21 mouse cellular contexts compared by ENCODE assay signal in the genomic region with DNA sequence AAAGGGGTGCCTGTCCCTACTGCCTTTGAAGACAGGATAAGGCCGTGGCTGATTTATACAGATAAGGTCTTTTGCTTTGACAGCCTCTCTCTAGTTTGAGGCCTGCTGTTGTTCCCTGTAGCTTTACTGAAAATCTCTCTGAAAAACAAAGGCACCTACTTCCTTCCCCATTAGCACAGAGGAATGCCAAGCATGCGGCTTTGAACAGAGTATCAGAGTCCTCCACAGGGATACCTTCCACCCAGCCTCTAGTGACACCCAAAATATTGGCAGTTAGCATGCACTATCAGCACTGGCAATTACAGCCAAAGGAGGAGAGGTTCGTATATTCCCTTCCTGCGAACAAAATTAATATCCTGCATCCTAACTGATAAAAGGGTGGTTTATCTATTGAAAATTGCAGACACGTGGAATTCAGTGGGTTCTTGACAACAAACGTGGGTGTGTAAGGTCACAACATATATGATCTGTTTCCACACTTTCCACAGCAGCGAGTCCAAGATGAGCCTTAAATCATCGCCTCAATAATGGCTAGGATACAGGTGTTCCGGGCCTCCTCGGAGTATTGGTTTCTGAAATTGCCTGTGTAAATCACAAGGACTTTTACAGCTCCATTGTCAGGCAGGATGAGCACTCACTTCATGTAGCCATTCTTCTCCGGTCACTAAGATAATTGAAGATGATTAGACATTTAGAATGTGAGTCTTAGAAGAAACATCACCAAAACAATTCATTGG.
A peak's percentile ranks its signal among the peaks of the same experiment; 100 is the strongest.
DNase-seq lines count a peak whose midpoint lies in the region; ATAC-seq and TF ChIP-seq lines count a peak whose summit lies in the region.
"Had no signal": no experiment of that assay in that cellular context is flagged by ENCODE, and none has a peak within 500 bp of the region (broad histone marks: within the 10 kb centered on the region; RNA-seq: fewer than 3 reads in every experiment).

No protein-coding gene starts in this region.

- 47% methylated on average over 11 of the region's 11 CpGs for WGBS in heart, embryonic 13.5 days
- 55% methylated on average over 11 of the region's 11 CpGs for WGBS in lung, embryonic 16.5 days
- 55% methylated on average over 11 of the region's 11 CpGs for whole genome bisulfite sequencing in lung, postnatal 0 days
- WGBS in neural tube, embryonic 15.5 days: 24% methylated on average over 11 of the region's 11 CpGs

- no peak for TF ChIP-seq CTCF in lung, postnatal 0 days (IDR thresholded peaks at IDR 0.05)

- no peaks in the 10 kb centered on the region for H3K9me3 ChIP-seq in heart, embryonic 13.5 days
- no peaks in the 10 kb centered on the region for H3K9me3 ChIP-seq in lung, embryonic 16.5 days (ENCODE audit: control insufficient read depth, low read length)
- no peaks in the 10 kb centered on the region for H3K9me3 ChIP-seq in lung, postnatal 0 days (ENCODE audit: low read length)
- H3K9me3 ChIP-seq in neural tube, embryonic 15.5 days (replicated peaks): no peaks in the 10 kb centered on the region
- H3K9me3 ChIP-seq: forebrain, embryonic 13.5 days; hindbrain, embryonic 10.5 days; kidney, embryonic 15.5 days; limb, embryonic 15.5 days had no signal

- H3K27ac ChIP-seq in heart, embryonic 13.5 days (replicated peaks): peak overlapping the region; percentile 76
- H3K27ac ChIP-seq in lung, embryonic 16.5 days (ENCODE audit: low read length): 0 out of 2 replicates have a peak overlapping the region, but pooled peaks have one; percentile 25
- H3K27ac ChIP-seq in lung, postnatal 0 days (ENCODE audit: low read length): no peak overlapping the region
- H3K27ac ChIP-seq in neural tube, embryonic 15.5 days (replicated peaks): 0 out of 2 replicates have a peak overlapping the region, but pooled peaks have one; percentile 28
- H3K27ac ChIP-seq: forebrain, embryonic 13.5 days; hindbrain, embryonic 10.5 days; kidney, embryonic 15.5 days; limb, embryonic 15.5 days; macrophage; stomach, postnatal 0 days had no signal

- no peak overlapping the region for H3K9ac ChIP-seq in heart, embryonic 13.5 days
- H3K9ac ChIP-seq in lung, embryonic 16.5 days (ENCODE audit: low read length): no peak overlapping the region
- H3K9ac ChIP-seq in lung, postnatal 0 days (replicated peaks; ENCODE audit: low read depth): no peak overlapping the region
- no peak overlapping the region for H3K9ac ChIP-seq in neural tube, embryonic 15.5 days (replicated peaks)
- H3K9ac ChIP-seq: forebrain, embryonic 13.5 days; kidney, embryonic 15.5 days; limb, embryonic 15.5 days; liver, postnatal 0 days had no signal

- no peak for ATAC-seq in heart, embryonic 13.5 days (ENCODE audit: extremely low read depth, insufficient number of reproducible peaks, low FRiP score, low TSS enrichment)
- ATAC-seq in lung, embryonic 16.5 days (ENCODE audit: low read depth): no peak
- ATAC-seq in lung, postnatal 0 days: no peak
- ATAC-seq in hematopoietic stem cell, adult 5-6 weeks (replicated peaks in 1 of 2; ENCODE audit: insufficient read depth in 1 of 2, low FRiP score in 2 of 2, low TSS enrichment in 1 of 2, low read depth in 1 of 2, poor library complexity in 2 of 2, severe bottlenecking in 2 of 2): peak; percentile 37; a peak in 3 of 4 replicates
- ATAC-seq in neural tube, embryonic 15.5 days (ENCODE audit: low FRiP score): peak; percentile 45
- ATAC-seq: forebrain, embryonic 13.5 days; inflammation-experienced regulatory T-cells, adult 6 months; liver, postnatal 0 days had no signal

- no peak for TF ChIP-seq EP300 in lung, postnatal 0 days (IDR thresholded peaks at IDR 0.05)

- no peak overlapping the region for H3K4me3 ChIP-seq in heart, embryonic 13.5 days
- no peak overlapping the region for H3K4me3 ChIP-seq in lung, embryonic 16.5 days (ENCODE audit: low read length)
- no peak overlapping the region for H3K4me3 ChIP-seq in lung, postnatal 0 days (ENCODE audit: low read depth, low read length)
- H3K4me3 ChIP-seq in neural tube, embryonic 15.5 days (replicated peaks): no peak overlapping the region
- H3K4me3 ChIP-seq: forebrain, embryonic 13.5 days; hindbrain, embryonic 10.5 days; kidney, embryonic 15.5 days; limb, embryonic 15.5 days; myocyte had no signal

- intact Hi-C loops in heart, postnatal 25 days (cut with DNase I): no loop called here

- no peak overlapping the region for H3K4me2 ChIP-seq in heart, embryonic 13.5 days
- no peak overlapping the region for H3K4me2 ChIP-seq in lung, embryonic 16.5 days (ENCODE audit: low read depth, low read length)
- H3K4me2 ChIP-seq in lung, postnatal 0 days (replicated peaks; ENCODE audit: low read depth, low read length): no peak overlapping the region
- no peak overlapping the region for H3K4me2 ChIP-seq in neural tube, embryonic 15.5 days
- H3K4me2 ChIP-seq: forebrain, embryonic 13.5 days; kidney, embryonic 15.5 days; limb, embryonic 15.5 days had no signal

- peaks cover 43% of the 10 kb centered on the region for H3K4me1 ChIP-seq in heart, embryonic 13.5 days
- H3K4me1 ChIP-seq in lung, embryonic 16.5 days (replicated peaks; ENCODE audit: control insufficient read depth, insufficient read depth, low read length): peaks cover 18% of the 10 kb centered on the region
- H3K4me1 ChIP-seq in lung, postnatal 0 days (ENCODE audit: insufficient read depth, low read depth, low read length): no peaks in the 10 kb centered on the region; the same call in 1 of the 2 replicates
- peaks cover 23% of the 10 kb centered on the region for H3K4me1 ChIP-seq in neural tube, embryonic 15.5 days

- H3K27me3 ChIP-seq in heart, embryonic 13.5 days (replicated peaks): no peaks in the 10 kb centered on the region
- H3K27me3 ChIP-seq in lung, embryonic 16.5 days (ENCODE audit: control insufficient read depth, insufficient read depth, low read depth, low read length): no peaks in the 10 kb centered on the region
- H3K27me3 ChIP-seq in lung, postnatal 0 days (replicated peaks; ENCODE audit: insufficient read depth, low read length): no peaks in the 10 kb centered on the region
- H3K27me3 ChIP-seq in neural tube, embryonic 15.5 days (replicated peaks): no peaks in the 10 kb centered on the region
- H3K27me3 ChIP-seq: forebrain, embryonic 13.5 days; kidney, embryonic 15.5 days; limb, embryonic 15.5 days; Patski had no signal

- DNase-seq in heart, postnatal 25 days (ENCODE audit: low spot score): no peak
- DNase-seq in lung, postnatal 0 days (ENCODE audit: low spot score): no peak
- DNase-seq in frontal cortex, adult 2 months (ENCODE audit: extremely low spot score in 1 of 2, low spot score in 1 of 2): no peak
- DNase-seq: cerebellum, adult 8-10 months; layer of hippocampus, postnatal 36 days; liver, postnatal 0 days; midbrain, embryonic 14.5 days; right cerebral cortex, postnatal 25 days had no signal

- H3K36me3 ChIP-seq in heart, embryonic 13.5 days: no peaks in the 10 kb centered on the region
- H3K36me3 ChIP-seq in lung, embryonic 16.5 days (ENCODE audit: control insufficient read depth, insufficient read depth, low read length): no peaks in the 10 kb centered on the region
- H3K36me3 ChIP-seq in lung, postnatal 0 days (ENCODE audit: insufficient read depth, low read length): no peaks in the 10 kb centered on the region
- H3K36me3 ChIP-seq in neural tube, embryonic 15.5 days: no peaks in the 10 kb centered on the region
- H3K36me3 ChIP-seq: hindbrain, embryonic 10.5 days; kidney, embryonic 15.5 days; limb, embryonic 15.5 days had no signal

Comparison
In these comparisons a context has a peak if more than half of its experiments do, and no peak if none do; other contexts are left out.
1. ATAC-seq: peak in hematopoietic stem cell, adult 5-6 weeks (2 of 2) and neural tube, embryonic 15.5 days (single experiment); none in heart, embryonic 13.5 days (single experiment), lung, embryonic 16.5 days (single experiment) and lung, postnatal 0 days (single experiment).